Mouse (Mus musculus) naive thymus-derived CD4-positive, alpha-beta T cell, adult 2 months (primary cell): ENCODE measurements around the gene Hyal1.

Experiments used
- DNase-seq: peaks from one replicate; pipeline ENCODE4 v3.0.0-alpha.2; 2011; ENCODE audit warnings: low read depth

Gene Hyal1

GRCm38 (mm10) chr9:107576357-107577107, at the start of gene Hyal1:
Hyal1 (plus strand) TSS chr9:107576927.
- DNase-seq = no peak

GRCm38 (mm10) chr9:107533791-107534407, 42.8 kb upstream of the Hyal1 start, which contains the start of gene Tmem115:
Tmem115 (plus strand) TSS chr9:107533945.
- peak; percentile 93 for DNase-seq

- DNase-seq = peak; percentile 43
Observed at GRCm38 (mm10) chr9:107534408-107535202, 42.1 kb upstream of the Hyal1 start.

DNA sequence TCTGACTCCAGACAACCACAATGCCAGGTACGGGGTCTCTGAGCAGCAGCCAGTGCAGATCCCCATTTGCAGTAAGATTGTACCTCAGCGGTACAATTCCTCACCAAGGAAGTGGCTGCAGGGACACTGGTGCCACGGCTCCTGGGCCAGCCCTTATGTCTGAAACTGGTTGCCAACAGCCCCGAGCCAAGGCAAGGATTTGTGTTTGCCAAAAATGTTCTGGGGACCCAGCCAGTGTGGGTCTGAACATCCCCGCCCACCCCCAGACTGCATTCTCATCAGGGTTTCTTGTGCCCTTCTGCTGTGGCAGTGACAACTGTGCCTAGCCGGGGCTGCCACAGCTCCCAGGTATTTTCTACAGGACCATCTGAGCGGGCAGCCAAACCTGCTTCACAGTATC, 38.5 kb upstream of the Hyal1 start:
- no peak for DNase-seq

DNA sequence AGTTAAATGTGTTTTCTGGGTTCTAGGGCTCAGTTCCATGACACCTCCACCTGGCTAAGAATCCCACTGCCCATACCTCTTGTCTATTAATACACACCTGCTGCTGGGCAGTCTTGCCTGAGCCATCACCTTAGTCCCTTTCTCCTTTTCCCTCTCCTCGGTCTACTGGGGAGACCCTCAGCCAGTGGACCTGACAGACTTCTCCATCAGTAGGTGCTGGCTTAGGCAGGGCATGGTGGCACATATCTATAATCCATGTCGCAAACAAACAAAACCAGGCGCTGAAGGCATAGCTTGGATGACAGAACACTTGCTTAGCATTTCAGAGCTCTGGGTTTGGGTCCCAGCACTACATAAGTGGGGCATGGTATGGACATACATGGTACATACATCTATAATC, 38.0 kb upstream of the Hyal1 start:
- no peak for DNase-seq

DNA sequence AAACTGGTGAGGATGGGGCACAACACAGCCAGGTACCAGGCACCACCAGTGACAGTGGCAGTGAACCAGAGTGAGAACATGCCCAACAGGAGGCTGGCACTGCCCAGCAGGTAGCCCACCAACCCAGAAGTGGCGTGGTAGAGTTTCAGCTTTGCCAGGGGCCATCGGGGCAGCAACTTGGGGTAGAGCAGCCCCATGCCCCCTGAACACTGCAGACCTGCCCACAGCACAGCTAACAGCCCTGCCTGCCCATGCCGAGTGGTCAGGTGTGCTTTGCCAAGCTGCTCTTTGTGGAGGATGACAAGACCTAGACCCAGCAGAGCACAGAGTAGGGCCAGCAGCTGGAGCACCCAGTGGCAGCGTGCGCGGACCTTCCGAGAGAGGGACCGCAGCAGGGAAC, 36.8 kb upstream of the Hyal1 start:
- no peak for DNase-seq

- DNase-seq = no peak
Observed at GRCm38 (mm10) chr9:107540420-107540819, 36.3 kb upstream of the Hyal1 start.

DNA sequence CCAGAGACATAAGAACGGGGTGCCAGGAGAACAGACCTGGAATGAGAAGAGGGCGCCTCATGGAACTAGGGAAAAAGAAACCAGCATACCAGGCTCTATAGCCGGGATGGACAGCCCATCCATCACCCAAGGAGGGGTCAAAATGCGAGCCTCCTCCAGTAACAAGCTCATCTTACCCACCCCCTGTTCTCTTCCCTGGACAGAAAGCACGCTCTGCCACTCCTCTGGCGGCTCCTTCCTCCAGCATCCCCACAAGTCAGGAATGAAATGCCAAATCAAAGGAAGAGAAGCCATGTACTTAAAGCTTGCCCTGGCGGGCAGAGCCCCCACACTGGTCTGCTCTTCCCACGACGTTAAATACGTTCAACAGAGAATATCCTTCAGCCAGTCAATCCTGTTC, 35.7 kb upstream of the Hyal1 start:
- DNase-seq = no peak

DNA sequence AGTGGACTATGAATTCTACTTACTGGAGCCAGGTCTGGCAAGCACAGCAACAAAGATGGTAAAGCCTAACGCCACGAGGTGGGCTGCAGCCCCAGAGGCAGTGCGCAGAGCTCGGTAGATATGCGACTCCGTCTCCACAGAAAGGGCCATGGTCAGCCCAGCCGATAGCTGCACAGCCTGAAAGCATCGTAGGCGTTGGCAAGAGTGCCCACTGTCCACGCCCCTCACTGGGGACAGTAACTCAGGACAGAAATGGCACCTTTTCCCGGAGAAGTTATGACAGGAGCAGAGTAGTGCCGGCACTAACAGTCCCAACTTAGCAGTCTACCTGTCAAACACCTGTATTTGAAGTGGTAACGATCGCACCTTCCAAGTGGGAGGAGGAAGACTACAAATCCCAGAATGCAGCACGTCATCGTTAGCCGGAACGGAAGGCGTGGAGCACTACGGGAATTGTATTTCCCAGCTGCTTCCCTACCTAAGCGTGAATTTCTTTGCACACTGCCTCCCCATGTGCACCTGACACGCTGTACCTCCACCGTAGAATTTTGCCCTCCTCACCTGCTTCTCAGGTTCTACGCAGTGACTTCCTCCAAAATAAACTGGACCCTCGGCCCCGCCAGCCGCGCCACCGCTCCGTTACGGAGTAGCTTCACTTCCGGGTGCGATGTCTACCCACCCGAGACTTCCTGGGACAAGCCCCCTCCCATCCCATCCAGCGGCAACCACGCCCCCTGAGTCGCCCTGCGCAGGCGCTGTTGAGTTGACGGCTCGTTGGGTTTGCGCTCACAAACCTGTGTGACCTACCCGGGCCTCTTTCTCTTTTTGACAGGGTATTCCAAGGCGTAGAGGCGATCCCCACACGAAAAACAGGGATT, 35.0 kb upstream of the Hyal1 start, which contains the start of the genes Cyb561d2 and Nprl2:
Gene Cyb561d2 (minus strand): TSS at position 720 of the 878 bp plus-strand sequence.
Gene Nprl2 (plus strand): TSS at position 753 of the 878 bp plus-strand sequence.
- DNase-seq = peak; percentile 97

DNA sequence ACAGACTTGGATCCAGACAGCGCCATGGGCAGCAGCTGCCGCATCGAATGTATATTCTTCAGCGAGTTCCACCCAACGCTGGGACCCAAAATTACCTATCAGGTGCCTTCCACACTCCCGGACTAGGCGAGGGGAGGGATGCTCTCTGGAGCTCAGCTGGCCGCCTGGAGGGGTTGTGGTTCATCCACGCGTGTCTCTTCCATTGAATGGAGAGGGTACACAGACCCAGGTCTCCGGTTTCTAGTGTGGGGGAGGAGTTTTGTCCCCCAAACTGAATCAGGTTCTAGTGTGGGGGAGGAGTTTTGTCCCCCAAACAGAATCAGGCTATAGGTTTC, 34.4 kb upstream of the Hyal1 start:
- DNase-seq = no peak

DNA sequence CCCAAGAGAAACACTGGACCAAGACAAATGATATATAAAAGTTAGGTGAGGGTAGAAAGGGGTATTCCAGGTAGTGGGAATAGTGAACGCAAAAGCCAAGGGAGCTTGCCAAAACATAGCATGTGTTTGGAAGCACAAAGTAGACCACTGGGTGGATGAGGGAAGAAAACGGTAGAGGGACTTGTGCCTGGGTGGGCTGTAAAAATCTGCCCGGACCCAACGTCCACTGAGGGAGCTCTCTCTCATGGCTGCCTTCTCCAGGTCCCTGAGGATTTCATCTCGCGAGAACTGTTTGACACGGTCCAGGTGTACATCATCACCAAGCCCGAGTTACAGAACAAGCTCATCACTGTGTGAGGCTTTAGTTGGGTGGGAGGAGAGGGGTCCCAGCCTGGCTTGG, 34.0 kb upstream of the Hyal1 start:
- no peak for DNase-seq

DNA sequence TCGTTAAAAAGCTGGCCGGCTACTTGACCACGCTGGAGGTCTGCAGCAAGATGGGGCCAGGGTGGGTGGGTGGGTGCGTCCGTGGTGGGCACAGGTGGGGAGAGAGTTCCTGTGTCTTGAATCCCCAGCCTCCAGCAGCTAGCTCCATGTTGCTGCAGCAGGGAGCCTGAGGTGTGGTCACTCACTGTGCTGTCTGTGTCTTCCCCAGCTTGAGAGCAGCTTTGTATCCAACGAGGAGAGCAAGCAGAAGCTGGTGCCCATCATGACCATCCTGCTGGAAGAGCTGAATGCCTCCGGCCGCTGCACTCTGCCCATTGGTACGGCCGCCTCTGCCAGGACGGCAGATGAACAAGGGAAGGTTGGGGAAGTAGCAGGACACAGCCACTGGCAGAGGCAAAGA, 33.4 kb upstream of the Hyal1 start:
- no peak for DNase-seq

DNA sequence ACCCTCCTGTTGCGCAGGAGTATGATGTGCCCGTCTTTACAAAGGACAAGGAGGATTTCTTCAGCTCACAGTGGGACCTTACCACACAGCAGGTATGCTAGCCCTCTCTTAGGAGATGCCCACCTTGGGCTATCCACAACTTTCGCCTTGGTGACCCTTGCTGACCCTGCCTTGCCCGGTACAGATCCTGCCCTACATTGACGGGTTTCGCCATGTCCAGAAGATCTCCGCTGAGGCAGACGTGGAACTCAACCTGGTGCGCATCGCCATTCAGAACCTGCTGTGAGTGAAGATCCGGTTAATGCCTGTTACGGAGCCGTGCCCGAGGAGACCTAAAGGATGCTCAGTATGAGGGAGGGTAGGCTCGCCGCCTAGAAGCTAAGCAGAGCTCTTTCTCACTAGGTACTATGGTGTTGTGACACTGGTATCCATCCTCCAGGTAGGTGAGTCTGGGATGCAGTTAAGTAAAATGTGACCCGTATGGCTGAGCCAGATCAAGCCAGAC, 32.5 kb upstream of the Hyal1 start:
- no peak for DNase-seq

DNA sequence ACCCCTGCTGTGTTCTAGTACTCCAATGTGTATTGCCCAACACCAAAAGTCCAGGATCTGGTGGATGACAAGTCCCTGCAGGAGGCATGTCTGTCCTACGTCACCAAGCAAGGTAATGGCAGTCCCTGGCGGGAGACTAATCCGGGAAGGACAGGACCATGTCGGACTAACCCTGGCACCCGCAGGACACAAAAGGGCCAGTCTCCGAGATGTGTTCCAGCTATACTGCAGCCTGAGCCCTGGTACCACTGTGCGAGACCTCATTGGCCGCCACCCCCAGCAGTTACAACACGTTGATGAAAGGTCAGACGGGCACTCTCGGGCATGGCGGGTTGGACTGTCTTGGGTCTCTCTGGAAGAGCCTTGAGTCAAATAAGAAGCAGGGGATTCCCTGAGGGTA, 32.0 kb upstream of the Hyal1 start:
- no peak for DNase-seq

- DNase-seq = no peak
Observed at GRCm38 (mm10) chr9:107545199-107545598, 31.5 kb upstream of the Hyal1 start.

- DNase-seq = peak; percentile 90
Observed at GRCm38 (mm10) chr9:107545602-107546001, 31.1 kb upstream of the Hyal1 start.

DNA sequence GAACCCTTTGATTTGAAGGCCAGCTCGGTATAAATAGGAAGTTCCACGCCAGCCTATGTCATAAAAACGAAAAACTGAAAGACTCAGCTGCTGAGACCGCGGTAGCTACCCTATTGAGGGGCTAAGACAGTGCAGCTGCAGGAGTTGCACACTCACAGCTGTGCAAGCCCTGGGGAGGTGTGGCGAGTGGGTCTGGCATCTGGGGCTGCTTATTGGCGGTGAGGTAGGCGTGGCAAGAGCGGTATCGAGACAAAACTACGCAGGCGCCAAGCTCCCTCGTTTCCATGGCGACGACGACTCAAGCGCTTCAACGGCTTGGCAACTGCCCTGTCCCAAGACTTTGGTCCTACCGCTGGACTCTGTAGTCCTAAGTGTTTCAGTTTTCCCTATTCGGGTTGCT, 29.7 kb upstream of the Hyal1 start, which contains the start of gene Zmynd10:
Gene Zmynd10 (plus strand): TSS at position 273 of the 400 bp plus-strand sequence.
- DNase-seq = peak; percentile 90

DNA sequence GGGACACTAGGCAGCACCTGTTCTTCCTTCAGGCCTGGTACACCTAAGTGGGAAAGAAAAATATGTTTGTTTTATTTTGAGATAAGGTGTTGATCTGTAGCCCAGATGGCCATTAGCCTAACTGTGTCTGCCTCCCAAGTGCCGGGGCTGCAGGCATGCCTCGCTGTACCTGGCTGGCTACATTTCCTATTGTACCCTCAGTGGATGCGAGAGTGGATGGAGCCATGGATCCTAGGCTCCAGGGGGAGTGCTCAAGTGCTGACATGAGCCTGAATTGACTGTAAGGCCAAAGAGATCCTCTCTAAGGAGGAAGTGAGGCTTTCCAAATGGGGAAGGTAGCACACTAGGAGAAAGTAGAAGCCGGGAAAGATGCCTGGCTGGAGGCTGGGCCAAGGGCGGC, 28.8 kb upstream of the Hyal1 start:
- no peak for DNase-seq

- DNase-seq = no peak
Observed at GRCm38 (mm10) chr9:107548820-107549219, 27.9 kb upstream of the Hyal1 start.

GRCm38 (mm10) chr9:107549297-107550074, 27.2 kb upstream of the Hyal1 start:
- DNase-seq = no peak
